Mouse (Mus musculus): ENCODE results near the gene Gm13285. TPM values are rescaled to one million over a fixed set of nuclear protein-coding genes. Genes with fewer than 3 reads are reported as not detected.
A peak's percentile ranks its signal among the peaks of the same experiment; 100 is the strongest.
"Not testable (repeated sequence)": the region's sequence is repeated elsewhere in the genome, so short reads cannot be mapped to it uniquely, and the experiment has no call there.

The Gm13285 gene
- polyA plus RNA-seq (2015; fragmentation: Nextera tagmentation; extraction: Ambion mirVana) = 0.37 and 0.42 TPM in 2 replicates

- H3K27ac ChIP-seq (ENCODE audit: low read depth, low read length); H3K9ac ChIP-seq (ENCODE audit: low read depth, low read length); H3K4me2 ChIP-seq (replicated peaks; ENCODE audit: low read depth); H3K36me3 ChIP-seq (ENCODE audit: control insufficient read depth, insufficient read depth); H3K4me3 ChIP-seq (ENCODE audit: low read depth, low read length); H3K9me3 ChIP-seq (ENCODE audit: control insufficient read depth); ATAC-seq; H3K27me3 ChIP-seq (replicated peaks; ENCODE audit: control insufficient read depth, insufficient read depth, low read length); H3K4me1 ChIP-seq (replicated peaks; ENCODE audit: control insufficient read depth, insufficient read depth, low read length): not testable (repeated sequence)
- 0% methylated on average over 2 of the region's 7 CpGs for WGBS
Measured at GRCm38 (mm10) chr4:88799365-88799764, at the start of gene Gm13285. Gene Gm13285, plus strand, starts transcription at chr4:88799665.

DNA sequence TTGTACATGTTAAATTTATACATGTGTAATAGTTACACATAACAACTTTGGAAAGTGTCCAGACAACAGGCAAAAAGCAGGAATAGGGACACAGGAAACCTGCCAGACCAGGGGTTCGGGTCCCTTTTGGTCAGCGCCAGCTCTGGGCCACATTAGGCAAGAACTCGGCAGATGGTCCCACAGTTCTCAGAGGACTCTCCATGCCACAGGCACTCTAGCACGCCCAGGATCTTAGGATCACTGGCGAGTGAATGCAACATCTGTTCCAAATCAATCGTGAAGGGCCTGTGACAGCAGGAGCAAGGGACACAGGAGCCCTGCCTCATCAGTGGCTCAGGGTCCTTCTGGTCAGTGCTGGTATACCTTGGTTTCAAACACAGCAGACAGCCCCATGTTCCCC, 49.5 kb upstream of the Gm13285 start:
- H3K27me3 ChIP-seq (replicated peaks; ENCODE audit: control insufficient read depth, insufficient read depth, low read length) = no peaks in the 10 kb centered on the region
- H3K27ac ChIP-seq (ENCODE audit: low read depth, low read length) = no peak overlapping the region
- H3K9ac ChIP-seq (ENCODE audit: low read depth, low read length) = no peak overlapping the region
- no peaks in the 10 kb centered on the region for H3K36me3 ChIP-seq (ENCODE audit: control insufficient read depth, insufficient read depth)
- no peak for TF ChIP-seq CTCF (IDR thresholded peaks at IDR 0.05; ENCODE audit: low read depth)
- no peak overlapping the region for H3K4me2 ChIP-seq (replicated peaks; ENCODE audit: low read depth)
- H3K4me3 ChIP-seq (ENCODE audit: low read depth, low read length) = no peak overlapping the region
- 74% methylated on average over 6 of the region's 6 CpGs for WGBS
- H3K4me1 ChIP-seq (replicated peaks; ENCODE audit: control insufficient read depth, insufficient read depth, low read length) = no peaks in the 10 kb centered on the region
- no peaks in the 10 kb centered on the region for H3K9me3 ChIP-seq (ENCODE audit: control insufficient read depth)
- no peak for ATAC-seq

DNA sequence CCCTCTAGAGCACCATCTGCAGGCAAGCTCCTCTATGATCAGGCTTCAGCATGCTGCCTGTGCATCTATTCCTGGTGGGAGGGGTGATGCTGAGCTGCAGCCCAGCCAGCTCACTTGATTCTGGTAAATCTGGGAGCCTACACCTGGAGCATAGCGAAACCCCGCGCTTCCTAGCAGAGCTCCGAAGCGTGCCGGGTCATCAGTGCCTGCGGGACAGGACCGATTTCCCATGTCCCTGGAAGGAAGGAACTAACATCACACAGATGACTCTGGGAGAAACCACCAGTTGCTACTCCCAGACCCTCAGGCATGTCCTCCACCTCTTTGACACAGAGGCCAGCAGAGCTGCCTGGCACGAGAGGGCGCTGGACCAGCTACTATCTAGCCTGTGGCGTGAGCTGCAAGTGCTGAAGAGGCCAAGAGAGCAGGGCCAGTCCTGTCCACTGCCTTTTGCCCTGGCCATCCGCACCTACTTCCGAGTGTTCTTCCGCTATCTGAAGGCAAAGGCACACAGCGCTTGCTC, 44.6 kb upstream of the Gm13285 start, which contains the start of gene Gm13271:
Gene Gm13271 (plus strand): TSS at position 51 of the 523 bp plus-strand sequence.
- not testable (repeated sequence) for H3K27me3 ChIP-seq (replicated peaks; ENCODE audit: control insufficient read depth, insufficient read depth, low read length); H3K4me3 ChIP-seq (ENCODE audit: low read depth, low read length); H3K36me3 ChIP-seq (ENCODE audit: control insufficient read depth, insufficient read depth); H3K9ac ChIP-seq (ENCODE audit: low read depth, low read length); H3K9me3 ChIP-seq (ENCODE audit: control insufficient read depth); H3K27ac ChIP-seq (ENCODE audit: low read depth, low read length); ATAC-seq; H3K4me2 ChIP-seq (replicated peaks; ENCODE audit: low read depth); H3K4me1 ChIP-seq (replicated peaks; ENCODE audit: control insufficient read depth, insufficient read depth, low read length)
- WGBS = 75% methylated on average over 14 of the region's 15 CpGs
- TF ChIP-seq CTCF (IDR thresholded peaks at IDR 0.05; ENCODE audit: low read depth) = peak; percentile 17; the same call in 1 of the 2 replicates

GRCm38 (mm10) chr4:88756581-88757513, 42.6 kb upstream of the Gm13285 start:
- H3K27ac ChIP-seq (ENCODE audit: low read depth, low read length) = peak overlapping the region; percentile 91
- ATAC-seq; H3K36me3 ChIP-seq (ENCODE audit: control insufficient read depth, insufficient read depth); H3K9me3 ChIP-seq (ENCODE audit: control insufficient read depth); H3K27me3 ChIP-seq (replicated peaks; ENCODE audit: control insufficient read depth, insufficient read depth, low read length); H3K4me1 ChIP-seq (replicated peaks; ENCODE audit: control insufficient read depth, insufficient read depth, low read length): not testable (repeated sequence)
- H3K4me3 ChIP-seq (ENCODE audit: low read depth, low read length) = peak overlapping the region; percentile 48
- peak overlapping the region; percentile 85 for H3K4me2 ChIP-seq (replicated peaks; ENCODE audit: low read depth)
- H3K9ac ChIP-seq (ENCODE audit: low read depth, low read length) = peak overlapping the region; percentile 68
- WGBS = 9% methylated on average over 28 of the region's 31 CpGs

DNA sequence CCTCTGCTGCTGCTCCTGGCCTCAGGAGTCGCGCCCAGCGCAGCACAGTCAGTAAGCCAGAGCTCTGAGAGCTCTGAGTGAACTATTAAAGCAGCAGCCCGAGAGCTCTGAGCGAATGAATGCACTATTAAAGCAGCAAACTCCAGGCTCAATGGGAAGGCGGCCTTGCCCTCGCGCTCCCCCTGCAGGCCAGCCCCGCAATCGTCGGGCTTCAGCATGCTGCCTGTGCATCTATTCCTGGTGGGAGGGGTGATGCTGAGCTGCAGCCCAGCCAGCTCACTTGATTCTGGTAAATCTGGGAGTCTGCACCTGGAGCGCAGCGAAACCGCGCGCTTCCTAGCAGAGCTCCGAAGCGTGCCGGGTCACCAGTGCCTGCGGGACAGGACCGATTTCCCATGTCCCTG, 41.8 kb upstream of the Gm13285 start:
- TF ChIP-seq CTCF (IDR thresholded peaks at IDR 0.05; ENCODE audit: low read depth) = peak; percentile 77

DNA sequence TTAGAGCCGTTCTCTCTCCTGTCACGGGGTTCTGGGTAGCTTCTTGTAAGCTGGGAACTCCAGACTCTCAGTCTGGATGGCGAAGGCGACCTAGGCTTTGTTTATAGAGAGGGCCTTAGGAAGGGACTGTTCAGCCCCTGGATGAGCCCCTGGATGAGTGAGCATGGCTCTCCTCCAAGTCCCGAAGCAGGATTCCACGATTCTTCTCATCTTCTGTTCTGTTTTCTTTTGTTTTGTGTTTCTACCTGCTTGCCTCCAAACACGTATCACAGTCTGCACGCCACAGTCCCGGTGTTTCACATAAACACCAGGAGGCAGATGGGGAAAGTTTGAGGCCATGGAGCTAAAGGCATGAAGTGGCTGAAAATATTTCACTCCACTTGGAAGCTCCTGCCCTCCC, 40.7 kb upstream of the Gm13285 start:
- not testable (repeated sequence) for H3K4me1 ChIP-seq (replicated peaks; ENCODE audit: control insufficient read depth, insufficient read depth, low read length); H3K4me3 ChIP-seq (ENCODE audit: low read depth, low read length); H3K27ac ChIP-seq (ENCODE audit: low read depth, low read length); ATAC-seq; H3K9ac ChIP-seq (ENCODE audit: low read depth, low read length); H3K36me3 ChIP-seq (ENCODE audit: control insufficient read depth, insufficient read depth); H3K4me2 ChIP-seq (replicated peaks; ENCODE audit: low read depth); H3K27me3 ChIP-seq (replicated peaks; ENCODE audit: control insufficient read depth, insufficient read depth, low read length); H3K9me3 ChIP-seq (ENCODE audit: control insufficient read depth)
- 85% methylated on average over 7 of the region's 9 CpGs for WGBS

More for the DNA sequence above, 41.8 kb upstream of the Gm13285 start:
- H3K4me2 ChIP-seq (replicated peaks; ENCODE audit: low read depth) = peak overlapping the region; percentile 85
- not testable (repeated sequence) for H3K36me3 ChIP-seq (ENCODE audit: control insufficient read depth, insufficient read depth); H3K27me3 ChIP-seq (replicated peaks; ENCODE audit: control insufficient read depth, insufficient read depth, low read length); H3K9me3 ChIP-seq (ENCODE audit: control insufficient read depth); H3K4me1 ChIP-seq (replicated peaks; ENCODE audit: control insufficient read depth, insufficient read depth, low read length)
- peak overlapping the region; percentile 68; the same call in 1 of the 2 replicates for H3K9ac ChIP-seq (ENCODE audit: low read depth, low read length)
- H3K4me3 ChIP-seq (ENCODE audit: low read depth, low read length) = peak overlapping the region; percentile 48
- 0% methylated on average over 18 of the region's 21 CpGs for WGBS
- peak; percentile 100 for ATAC-seq
- peak overlapping the region; percentile 91; the same call in 1 of the 2 replicates for H3K27ac ChIP-seq (ENCODE audit: low read depth, low read length)

DNA sequence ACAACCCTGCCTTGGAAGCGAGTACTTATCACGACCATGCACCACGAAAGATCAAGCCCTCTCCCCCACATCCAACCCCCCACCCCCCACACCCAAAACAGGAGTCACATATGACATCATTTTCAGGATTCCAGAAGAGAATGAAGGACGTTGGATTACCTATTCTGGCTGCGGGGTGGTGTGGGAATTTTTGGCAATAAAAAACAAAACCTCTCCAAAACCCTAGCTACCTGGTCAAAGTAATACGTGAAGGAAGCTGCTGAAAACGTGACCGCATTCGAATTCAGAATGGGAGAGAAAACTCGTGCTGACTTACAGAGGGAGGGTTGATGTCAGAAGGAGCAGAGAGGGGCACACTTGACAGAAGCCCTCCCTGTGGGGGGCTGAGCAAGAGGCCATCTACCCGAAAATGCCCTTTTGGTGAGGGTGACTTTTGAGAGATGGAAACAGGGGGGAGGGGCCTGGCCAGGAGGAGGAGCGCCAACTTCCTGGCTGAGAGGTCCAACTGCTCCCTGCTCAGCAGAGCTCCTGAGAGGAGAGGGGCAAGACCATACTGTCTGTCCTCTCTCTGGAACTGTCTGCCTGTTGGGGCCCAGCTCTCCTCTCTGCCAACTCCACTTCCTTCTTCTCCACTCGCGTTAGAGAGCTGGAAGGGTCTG, 39.7 kb upstream of the Gm13285 start, which contains the start of gene Gm13283:
Gene Gm13283 (plus strand): TSS at position 510 of the 659 bp plus-strand sequence.
- H3K36me3 ChIP-seq (ENCODE audit: control insufficient read depth, insufficient read depth); H3K27me3 ChIP-seq (replicated peaks; ENCODE audit: control insufficient read depth, insufficient read depth, low read length); H3K9ac ChIP-seq (ENCODE audit: low read depth, low read length); ATAC-seq; H3K4me1 ChIP-seq (replicated peaks; ENCODE audit: control insufficient read depth, insufficient read depth, low read length); H3K9me3 ChIP-seq (ENCODE audit: control insufficient read depth): not testable (repeated sequence)
- peak within 1 kb of the TSS; percentile 24 for H3K4me3 ChIP-seq (ENCODE audit: low read depth, low read length)
- peak within 1 kb of the TSS; percentile 52 for H3K4me2 ChIP-seq (replicated peaks; ENCODE audit: low read depth)
- peak within 1 kb of the TSS; percentile 54; the same call in 1 of the 2 replicates for H3K27ac ChIP-seq (ENCODE audit: low read depth, low read length)
- whole genome bisulfite sequencing = 36% methylated on average over 6 of the region's 14 CpGs
